Mouse (Mus musculus) cerebellum, adult 11-12 months (tissue): Measurements from ENCODE around the gene Fbxl17.
A peak's percentile ranks its signal among the peaks of the same experiment; 100 is the strongest.

Experiments
- DNase-seq: peaks from one replicate; pipeline ENCODE4 v3.0.0; 2022

The Fbxl17 gene

DNA sequence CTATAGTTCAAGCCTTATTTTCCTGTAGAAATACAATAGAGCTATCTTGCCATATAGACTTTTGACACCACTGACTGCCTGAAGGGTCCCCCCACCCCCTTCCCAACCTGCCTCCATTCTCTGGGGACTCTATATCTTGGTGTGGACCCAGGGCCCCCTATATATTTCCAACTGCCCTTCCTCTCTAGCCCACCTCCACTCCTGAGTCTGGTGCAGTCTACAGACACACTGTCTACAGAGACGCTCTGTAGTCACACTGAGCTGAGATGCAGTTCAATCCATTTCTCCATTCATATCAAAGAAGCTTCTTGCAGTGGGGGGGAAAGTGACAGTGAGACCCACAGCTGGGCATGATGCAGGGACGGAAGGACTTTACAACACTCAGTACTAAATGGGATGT is 226.5 kb downstream of the Fbxl17 start:
- no peak for DNase-seq

DNA sequence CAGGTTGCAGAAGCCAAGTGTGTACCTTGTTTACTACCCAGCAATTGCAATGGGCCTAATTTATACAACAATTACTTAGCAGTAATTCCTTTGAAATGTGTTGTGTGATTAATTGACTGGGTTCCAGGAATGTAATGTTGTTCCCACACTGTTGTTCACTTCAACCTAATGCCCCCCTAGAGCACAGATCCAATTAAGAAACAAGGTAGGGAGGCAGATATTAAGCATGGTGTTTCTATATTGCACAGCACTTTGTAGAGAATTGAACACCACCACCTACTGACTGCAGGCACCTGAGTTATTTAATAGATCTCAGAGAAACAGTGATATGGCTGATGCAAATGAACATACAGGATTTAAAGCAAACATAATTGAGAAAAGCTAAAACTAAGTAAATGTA is 226.9 kb downstream of the Fbxl17 start:
- no peak for DNase-seq

DNA sequence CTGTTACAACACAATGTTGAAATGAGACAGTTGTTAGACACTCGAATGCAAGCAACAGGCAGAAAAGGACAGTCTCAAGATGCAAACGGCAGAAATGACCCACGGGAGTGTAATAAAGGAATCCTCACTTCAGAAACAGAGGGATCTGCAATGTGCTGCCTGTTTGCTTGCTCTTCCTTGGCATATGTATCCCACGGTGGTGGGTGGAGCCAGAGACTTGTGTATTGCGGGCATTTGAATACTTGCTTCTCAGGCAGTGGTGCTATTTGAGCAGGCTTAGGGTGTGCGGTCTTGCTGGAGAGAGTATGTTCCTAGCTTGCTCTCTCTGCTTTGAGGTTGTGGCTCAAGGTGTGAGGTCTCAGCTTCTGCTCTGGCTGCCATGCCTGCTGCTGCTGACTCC is 228.8 kb downstream of the Fbxl17 start:
- no peak for DNase-seq

DNA sequence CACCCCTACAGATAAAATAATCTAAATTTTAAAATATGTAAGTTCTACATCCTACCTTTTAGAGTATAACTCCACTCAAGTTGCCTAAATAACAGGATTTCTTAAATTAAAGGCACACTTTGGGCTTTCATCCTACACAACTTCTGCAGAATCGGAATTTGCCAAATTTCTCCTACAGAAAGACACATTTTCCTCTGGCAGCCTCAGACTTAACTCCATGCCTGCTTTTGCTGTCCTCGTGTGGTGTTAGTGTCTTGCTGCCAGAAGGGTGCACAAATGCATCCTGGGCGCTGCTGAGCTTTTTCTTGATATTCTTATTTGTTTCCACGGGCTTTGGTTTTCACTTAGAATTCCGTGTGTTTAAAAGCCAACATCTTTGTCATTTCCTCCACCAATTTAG is 229.3 kb downstream of the Fbxl17 start:
- DNase-seq, result no peak

GRCm38 (mm10) chr17:63262674-63263073 is 237.1 kb downstream of the Fbxl17 start:
- DNase-seq, result no peak

GRCm38 (mm10) chr17:63261508-63262141 is 238.2 kb downstream of the Fbxl17 start:
- DNase-seq, result no peak

DNA sequence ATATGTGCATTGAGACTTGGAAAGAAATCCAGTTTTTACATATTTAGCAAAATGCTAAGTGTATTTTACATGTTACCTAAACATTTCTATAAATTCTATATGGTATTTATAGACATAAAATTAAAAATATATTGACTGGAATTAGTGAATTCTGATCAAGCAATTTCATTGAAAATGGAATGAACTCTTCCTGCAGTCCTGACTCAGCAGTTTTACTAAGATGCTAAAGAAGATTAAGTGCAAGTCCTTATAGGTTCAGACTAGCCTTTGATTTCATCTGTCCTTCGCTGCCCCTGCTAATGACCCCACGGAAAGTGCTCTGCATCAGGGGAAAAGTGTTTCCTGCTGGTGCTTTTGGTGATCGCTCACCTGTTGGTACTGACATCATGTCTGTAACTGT is 240.7 kb downstream of the Fbxl17 start:
- no peak for DNase-seq

- peak; percentile 42 for DNase-seq
Observed at GRCm38 (mm10) chr17:63246144-63246619, 253.6 kb downstream of the Fbxl17 start.

- DNase-seq, result no peak
Observed at GRCm38 (mm10) chr17:63245472-63245871, 254.3 kb downstream of the Fbxl17 start.

DNA sequence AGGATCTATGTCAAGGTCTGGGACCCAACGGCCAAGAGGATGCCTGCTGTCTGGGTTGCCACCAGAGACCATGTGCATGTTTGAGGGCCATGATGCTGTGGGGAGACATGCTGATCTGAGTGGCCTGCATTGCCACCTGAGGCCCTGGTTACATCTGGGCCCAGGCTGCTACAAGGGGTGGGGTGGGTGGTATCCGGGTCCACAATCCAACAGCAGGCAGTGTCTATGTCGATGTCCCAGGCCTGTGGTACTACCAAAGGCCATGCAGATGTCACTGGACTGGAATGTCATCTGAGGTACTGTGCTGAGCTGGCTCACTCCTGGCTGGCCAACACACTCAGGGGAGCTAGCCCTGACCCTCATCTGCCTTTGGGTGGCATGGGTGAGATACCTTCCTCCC is 257.1 kb downstream of the Fbxl17 start:
- no peak for DNase-seq

DNA sequence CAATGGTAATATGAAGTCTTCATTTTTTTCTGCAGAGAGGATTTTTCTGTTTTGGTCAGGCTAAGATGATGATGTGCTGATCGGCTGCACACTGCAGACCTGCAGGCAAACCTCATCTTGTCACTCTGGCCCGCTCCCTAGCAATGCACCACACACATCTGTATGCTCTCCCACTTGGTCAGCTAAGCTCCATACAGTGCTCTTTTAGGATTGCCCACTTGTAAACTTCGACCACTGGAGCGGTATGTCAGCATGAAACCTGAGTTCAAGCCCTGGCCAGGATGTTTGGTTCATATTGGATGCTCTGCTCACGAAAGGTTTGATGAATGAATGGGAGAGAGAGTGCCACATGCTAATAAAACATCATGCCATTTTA is 259.1 kb downstream of the Fbxl17 start:
- DNase-seq, result no peak

DNA sequence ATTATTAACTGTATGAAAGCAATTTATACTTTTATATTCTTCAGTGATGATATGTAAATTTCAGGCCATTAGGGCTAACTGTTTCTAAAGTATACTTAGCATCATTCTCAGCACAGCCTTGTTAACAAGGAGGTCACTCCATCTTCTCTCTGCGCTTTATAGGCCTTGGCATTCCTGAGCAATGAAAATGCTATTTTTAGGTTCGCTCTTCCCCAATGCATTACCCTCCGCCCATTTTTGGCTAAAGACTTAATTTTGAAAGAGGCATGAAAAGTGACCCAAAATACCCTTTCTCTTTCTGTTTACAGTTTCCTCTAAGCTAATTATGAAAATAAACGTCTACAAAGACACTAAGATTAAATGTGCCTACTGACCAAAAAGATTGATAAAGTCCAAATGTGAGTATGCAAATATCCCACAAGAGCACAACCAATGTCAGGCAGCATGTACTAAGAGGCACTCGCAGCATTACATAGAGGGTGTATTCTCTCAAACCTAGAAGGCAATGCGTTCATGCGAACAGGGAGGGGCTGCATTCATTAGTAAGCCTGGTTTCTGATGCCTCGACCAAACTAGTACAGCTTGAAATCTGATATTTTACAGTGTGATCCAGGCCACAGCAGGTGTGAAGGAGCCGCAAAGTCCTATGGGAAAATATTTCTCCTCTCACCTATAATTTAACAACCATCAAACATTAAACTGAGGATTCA is 259.6 kb downstream of the Fbxl17 start:
- DNase-seq, result no peak

DNA sequence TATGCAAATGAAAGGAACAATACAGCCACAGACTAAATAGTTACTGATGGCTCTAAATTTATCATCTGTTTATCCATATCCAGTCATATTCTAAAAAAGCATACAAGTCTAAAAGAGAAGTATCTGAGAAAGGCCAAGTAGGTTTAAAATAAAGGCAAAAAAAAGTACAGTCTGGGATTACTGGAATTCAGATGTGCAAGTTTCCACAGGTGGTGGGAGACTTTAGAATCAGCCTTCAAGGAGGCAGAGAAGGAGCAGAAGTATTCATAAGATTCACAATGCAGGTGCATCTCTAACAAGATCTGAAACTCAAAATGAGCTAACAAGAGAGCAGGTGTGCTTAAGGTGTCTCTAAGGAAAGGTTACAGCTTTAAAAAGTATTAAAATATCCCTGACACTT is 263.0 kb downstream of the Fbxl17 start:
- DNase-seq, result no peak

DNA sequence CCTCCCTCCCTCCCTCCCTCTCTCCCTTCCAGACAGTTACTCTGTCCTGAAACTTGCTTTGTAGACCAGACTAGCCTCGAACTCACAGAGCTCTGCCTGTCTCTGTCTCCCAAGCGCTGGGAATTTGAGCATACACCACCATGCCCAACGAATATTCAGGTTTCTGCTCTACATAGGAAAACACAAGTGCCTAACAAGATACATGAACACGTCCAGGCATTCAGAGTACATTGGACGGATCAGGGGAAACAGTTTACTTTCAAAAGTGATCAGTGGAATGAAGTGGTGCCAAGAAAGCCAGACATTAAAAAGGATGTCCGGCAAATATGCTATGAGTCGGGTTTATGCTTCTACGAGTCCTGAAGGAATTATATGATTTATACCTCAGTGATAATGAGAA is 263.6 kb downstream of the Fbxl17 start:
- no peak for DNase-seq

- no peak for DNase-seq
Observed at GRCm38 (mm10) chr17:63235821-63236220, 264.0 kb downstream of the Fbxl17 start.

DNA sequence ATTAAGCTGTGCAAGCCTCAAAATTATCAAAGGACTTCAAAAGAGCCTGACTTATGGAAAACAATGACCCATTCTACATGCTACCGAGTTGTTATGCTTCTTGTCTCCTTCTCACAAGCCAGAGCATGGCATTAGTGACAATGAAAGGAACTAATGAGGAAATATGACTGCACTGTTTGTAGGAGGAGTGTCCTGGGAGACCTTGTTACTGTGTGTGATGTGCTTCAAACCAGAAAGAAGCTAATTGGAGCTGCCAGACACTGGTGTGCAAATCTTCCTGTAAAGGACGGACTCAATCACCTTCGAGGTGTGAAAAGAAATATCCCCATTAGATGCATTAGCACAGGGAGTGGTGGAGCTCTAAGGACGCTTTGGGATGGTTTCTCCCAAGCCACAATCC is 270.7 kb downstream of the Fbxl17 start:
- no peak for DNase-seq

DNA sequence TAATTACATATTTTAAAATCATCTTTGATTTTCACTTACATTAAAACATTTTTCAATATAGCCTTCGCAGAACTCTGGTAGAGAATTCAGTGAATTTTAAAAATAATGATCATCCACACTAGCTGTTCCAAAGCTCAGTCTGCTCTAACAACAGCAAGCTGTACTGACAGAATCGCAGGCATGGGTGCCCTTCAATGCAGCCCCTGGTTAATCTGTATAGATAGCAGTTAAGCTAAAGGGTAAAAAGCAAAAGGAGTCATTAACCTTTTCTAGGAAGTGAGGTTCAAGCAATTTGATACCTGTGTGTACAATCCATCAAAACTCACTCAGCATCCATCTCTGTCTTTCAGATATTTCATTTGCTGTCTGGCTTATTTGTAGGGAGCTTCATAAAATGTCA is 273.4 kb downstream of the Fbxl17 start:
- DNase-seq, result no peak

GRCm38 (mm10) chr17:63225959-63226358 is 273.9 kb downstream of the Fbxl17 start:
- no peak for DNase-seq

GRCm38 (mm10) chr17:63223675-63224074 is 276.1 kb downstream of the Fbxl17 start:
- DNase-seq, result no peak

GRCm38 (mm10) chr17:63221632-63222031 is 278.2 kb downstream of the Fbxl17 start:
- no peak for DNase-seq

DNA sequence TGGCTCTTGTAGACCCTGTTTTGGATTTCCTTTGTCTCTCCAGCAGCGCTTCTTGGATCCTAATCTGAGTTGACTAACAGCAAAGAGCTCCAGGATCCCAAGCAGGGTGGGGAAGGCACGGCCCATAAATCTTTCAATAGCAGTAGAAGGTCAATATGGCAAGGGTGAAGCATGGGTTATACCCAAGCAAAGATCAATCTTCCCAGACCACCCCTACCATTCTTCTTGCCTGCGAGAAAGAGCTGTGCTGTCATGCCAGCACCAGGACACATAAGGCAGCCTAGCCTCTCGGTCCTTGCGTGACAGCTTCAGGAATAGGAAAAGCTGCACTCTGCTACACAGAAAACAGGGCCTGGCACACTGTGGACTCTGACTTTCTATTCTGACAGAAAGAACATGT is 279.0 kb downstream of the Fbxl17 start:
- no peak for DNase-seq

- no peak for DNase-seq
Observed at GRCm38 (mm10) chr17:63217016-63217415, 282.8 kb downstream of the Fbxl17 start.

DNA sequence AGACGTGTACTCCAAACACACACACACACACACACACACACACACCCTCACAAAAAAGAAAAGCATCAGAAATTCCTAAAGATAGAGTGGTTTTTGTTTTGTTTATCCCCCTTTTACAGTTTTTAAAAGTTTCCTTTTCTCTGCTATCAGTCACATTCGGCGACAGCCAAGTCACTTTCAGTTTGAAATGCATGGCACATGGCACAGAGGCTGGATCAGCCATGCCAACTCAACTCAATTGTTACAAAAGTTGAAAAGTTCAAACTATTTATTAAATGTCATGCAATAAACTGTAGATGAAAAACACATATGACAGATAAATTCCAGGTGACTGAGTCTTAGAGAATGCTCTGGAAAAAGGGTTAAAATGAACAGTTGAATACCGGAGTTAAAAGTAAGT is 287.8 kb downstream of the Fbxl17 start:
- no peak for DNase-seq

- DNase-seq, result no peak
Observed at GRCm38 (mm10) chr17:63209151-63209550, 290.7 kb downstream of the Fbxl17 start.

- DNase-seq, result no peak
Observed at GRCm38 (mm10) chr17:63208346-63208745, 291.5 kb downstream of the Fbxl17 start.
